Mouse (Mus musculus) olfactory bulb, adult 2 months (tissue): ENCODE measurements around the gene Pdk2.

Source experiments
- CTCF ChIP-seq: fragments of 200-500 bp; IDR thresholded peaks from 2 replicates; pipeline ENCODE4 v1.5.1; 2012; ENCODE audit warnings: low read depth, mild to moderate bottlenecking, low read length, moderate library complexity; ENCODE audit not compliant: insufficient read depth
- POLR2A ChIP-seq: fragments of 200-500 bp; IDR thresholded peaks from 2 replicates; pipeline ENCODE4 v1.6.1; 2012; ENCODE audit warnings: mild to moderate bottlenecking, low read depth, low read length, moderate library complexity; ENCODE audit not compliant: insufficient read depth

DNA sequence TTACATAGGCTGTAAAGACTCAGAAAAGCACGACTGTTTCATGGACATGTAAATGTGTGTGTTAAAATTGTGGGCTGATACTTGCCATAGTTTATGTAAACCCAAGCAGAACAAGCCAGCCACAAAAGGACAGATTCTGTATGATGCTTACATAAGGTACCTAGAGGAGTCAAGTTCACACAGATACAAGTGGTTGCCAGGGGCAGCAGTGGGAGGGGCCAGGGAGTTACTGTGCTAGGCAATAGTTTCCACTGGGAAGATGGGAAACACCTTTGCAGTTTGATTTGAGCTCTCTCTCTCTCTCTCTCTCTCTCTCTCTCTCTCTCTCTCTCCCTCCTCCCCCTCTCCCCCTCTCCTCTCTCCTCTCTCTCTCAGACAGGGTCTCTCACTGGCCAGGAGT lies 56.0 kb downstream of the Pdk2 start:
- no peak for TF ChIP-seq POLR2A
- TF ChIP-seq CTCF, result no peak
